Mouse (Mus musculus): ENCODE measurements at regions not wholly inside any gene's neighbourhood (a gene's known extent, or its start where the extent isn't known, plus 50 kb on each side); places are given as distances from the start of the nearest gene placed in this dataset.

DNA sequence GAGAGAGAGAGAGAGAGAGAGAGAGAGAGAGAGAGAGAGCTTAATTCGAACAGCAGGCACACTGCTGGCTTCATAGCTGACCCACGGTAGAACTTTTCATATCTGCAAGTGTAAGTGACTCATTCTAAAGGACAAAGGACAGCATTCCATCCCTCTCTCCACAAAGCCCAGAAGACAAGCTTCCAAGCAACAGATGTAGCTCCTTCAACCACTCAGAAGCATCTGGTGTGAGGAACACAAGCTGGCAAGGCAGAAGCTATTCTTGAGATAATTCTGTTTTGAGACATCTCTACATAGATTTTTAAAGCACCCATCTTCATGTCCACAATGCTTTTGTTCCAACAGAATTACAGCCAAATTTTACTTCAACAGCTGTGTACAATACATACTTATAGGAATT, 294.2 kb upstream of the Gria1 start:
- no peak for DNase-seq (ENCODE audit: low spot score)

DNA sequence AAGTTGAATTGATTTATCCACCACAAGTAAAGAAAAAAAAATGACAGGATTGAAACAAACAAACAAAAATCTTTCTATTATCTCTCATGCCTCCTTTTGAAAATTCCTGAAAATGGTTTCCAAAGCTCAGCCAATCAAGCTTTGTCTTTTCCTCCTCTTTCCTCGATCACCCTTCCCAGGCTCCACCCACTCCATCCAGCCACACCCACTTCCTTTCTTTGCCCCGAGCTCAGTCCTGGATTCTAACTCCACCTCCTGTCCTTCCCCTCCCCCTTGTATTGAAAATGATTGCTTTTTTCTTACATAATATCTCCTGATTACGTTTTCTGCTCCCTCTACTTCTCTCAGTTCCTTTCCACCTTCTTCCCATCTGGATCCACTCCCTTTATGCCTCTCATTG, 286.0 kb upstream of the Gria1 start:
- no peak for DNase-seq (ENCODE audit: low spot score)

DNA sequence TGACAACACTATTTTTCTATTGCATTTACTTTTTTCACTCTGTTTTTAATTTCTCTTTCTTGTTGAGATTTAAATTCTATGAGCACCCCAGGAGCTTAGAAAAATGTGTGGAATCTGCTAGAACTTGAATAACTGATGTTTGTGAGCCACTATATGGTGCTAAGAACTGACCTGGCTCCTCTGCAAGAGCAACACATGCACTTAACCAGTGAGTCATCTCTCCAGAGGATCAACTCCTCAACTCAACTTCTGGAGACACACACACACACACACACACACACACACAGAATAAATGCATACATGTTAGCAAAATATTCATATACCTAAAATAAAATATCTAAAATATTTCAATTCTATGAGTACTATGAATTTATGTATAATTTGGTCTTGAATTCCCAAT, 285.0 kb upstream of the Gria1 start:
- no peak for DNase-seq (ENCODE audit: low spot score)

DNA sequence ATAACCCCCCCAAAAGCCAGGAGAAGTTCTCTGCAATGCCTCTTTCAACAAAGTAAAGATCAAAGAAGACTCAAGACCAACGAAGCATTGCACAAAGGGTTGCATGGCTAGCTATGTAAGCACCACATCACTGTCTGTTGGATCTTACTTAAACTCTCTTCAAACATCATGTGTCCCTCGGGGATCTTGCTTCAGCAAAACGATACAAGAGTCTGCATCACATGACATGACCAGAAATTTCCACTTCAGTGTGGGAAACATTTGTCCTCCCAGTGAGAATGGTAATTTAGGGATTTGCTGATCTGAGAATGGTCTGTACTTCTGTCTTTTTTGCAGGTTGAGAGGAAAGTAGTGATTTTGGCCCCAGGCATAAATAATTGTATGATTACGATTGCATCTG, 283.6 kb upstream of the Gria1 start:
- no peak for DNase-seq (ENCODE audit: low spot score)

DNA sequence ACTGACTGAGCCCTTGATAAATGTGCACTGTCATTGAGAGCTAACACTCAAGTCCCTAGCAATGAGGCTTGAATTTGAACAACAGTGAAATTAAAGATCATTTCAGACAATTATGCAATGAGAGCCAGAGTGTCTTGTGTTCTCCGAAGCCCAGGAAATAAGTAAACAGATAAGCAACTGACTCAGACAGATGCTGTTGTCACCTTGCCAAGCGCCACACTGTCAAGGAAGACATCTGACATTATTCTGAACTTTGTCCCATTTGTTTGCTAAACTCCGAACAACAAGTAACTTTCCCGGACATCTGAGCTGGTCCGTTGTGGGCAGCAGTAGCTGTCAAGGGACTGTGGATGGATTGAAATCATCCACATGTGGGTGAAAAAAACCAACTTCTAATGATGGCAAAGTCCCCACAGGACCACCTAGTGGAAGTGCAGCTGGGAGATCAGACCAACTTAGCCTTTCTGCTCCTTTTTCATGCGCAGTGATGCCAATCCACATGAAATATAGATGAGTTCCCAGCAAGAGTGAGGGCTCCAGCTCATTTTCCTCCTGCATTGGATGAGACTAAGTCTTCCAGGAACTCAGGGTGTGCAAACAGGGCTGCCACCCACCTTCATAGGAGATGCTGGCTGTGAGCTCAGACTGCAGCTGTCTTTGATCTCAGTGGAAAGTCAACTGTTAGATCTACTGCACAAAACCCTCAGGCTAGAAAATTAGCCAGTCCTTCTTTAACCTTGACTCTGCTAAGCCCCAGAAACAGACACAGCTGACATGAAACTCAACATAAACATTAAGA, 282.8 kb upstream of the Gria1 start:
- no peak for DNase-seq (ENCODE audit: low spot score)

DNA sequence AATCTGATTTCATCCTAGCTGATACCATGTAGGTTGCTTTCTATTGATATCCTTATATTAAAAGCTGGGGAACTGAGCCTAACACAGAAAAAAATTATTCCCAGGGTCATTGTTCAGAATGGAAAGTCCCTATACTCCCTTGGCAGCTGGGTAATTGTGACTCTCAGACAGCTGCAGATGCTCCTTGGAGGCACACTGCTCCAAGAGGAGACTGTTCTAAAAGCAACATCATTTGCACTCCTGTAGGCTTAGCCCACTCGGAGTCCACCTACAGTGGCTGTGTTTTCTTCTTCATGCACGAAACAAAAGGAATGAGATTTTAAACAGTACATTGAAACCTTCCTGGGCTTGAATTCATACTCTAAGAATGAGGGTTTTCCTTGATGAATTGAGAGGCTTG, 269.3 kb upstream of the Gria1 start:
- no peak for DNase-seq (ENCODE audit: low spot score)

DNA sequence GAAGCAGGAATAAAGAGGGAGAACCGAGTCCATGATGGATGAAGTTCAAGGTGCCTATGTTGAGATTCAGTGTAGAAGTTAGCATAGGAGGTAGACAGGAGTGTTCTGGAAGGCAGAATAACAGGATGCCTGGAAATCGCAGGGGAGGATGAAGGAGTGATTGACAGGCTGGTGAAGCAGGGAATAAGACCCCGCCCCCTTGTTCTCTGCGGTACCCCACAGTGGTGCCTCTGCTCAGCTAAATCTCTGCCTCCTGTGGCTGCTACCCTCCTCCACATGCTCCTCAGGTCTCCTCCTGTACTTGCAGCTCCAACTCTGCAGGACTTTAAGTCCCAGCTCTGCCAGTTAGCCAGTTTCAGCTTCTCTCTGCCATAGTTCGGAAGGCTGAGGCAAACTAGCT, 261.2 kb upstream of the Gria1 start:
- DNase-seq (ENCODE audit: low spot score): no peak

DNA sequence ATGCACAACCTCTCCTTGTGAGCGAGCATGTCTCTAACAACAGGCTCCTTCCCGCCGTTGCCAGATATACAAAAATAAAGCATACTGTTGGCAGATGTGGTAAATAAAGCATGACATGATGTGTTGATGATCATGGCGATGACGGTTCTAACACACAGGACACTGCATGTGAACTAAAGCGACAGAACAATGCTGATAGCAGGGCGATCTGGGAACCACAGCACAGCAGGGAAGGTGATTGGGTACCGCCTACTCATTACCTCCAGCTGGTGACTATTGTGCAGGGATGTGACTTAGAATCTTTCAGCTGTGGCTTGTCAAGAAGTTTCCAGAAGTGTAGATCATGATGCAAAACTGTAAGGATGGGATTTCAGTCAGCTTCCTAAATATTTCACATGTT, 260.5 kb upstream of the Gria1 start:
- no peak for DNase-seq (ENCODE audit: low spot score)

DNA sequence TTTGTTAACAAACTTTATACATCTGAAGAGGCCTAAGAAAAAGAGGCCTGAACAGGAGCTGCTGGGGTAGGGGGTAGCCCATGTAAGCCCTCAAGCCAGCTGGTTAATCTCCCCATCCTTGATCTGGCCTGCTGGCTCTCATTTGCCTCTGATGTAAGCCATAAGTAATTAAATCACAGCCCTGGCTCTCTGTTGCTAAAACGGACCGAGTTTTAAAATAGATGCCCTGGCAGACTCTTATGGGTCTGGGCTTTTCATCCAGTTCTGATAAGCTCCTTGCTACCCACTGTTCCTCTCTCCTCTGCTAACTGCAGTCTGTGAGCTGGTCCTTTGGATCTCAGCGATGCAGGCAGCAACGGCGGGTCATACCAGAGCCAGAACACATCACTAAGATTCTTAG, 259.3 kb upstream of the Gria1 start:
- DNase-seq (ENCODE audit: low spot score): no peak

DNA sequence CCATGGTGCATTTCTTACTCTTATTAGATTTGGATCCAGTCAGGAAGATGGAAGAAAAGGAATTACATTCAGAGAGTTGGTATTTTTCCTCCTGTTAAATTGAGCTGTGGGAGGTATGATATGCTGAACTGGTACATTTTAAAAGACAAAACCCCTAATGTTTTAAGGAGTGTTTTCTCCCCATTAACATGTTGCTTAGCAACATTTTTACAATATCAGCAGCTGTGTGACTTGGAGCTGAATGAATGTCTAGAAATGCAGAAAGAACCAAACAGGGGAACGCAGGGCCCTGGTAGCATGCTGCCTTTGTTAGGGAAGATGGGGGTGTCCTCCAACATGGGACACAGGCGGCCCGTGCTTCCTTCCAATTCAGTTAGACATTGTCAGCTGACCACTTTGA, 257.5 kb upstream of the Gria1 start:
- DNase-seq (ENCODE audit: low spot score): no peak

DNA sequence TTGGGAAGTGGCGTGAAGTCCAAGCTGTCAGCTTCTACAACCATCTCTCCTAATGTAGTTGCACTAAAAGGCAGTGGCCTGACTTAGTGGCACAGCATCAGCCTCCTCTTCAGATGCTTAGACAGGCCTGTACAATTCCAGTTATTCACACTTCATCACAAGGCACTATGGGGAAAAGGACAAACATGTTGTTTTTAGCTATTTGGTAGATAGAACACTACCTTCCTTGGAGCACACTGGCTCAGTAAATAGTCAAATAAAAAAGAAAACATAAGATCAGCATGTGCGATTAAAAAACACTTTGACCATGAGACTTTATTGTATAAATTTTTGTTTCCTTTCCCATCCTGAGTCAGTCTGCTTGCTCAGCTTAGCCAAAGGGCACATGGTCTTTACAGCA, 250.7 kb upstream of the Gria1 start:
- no peak for DNase-seq (ENCODE audit: low spot score)

DNA sequence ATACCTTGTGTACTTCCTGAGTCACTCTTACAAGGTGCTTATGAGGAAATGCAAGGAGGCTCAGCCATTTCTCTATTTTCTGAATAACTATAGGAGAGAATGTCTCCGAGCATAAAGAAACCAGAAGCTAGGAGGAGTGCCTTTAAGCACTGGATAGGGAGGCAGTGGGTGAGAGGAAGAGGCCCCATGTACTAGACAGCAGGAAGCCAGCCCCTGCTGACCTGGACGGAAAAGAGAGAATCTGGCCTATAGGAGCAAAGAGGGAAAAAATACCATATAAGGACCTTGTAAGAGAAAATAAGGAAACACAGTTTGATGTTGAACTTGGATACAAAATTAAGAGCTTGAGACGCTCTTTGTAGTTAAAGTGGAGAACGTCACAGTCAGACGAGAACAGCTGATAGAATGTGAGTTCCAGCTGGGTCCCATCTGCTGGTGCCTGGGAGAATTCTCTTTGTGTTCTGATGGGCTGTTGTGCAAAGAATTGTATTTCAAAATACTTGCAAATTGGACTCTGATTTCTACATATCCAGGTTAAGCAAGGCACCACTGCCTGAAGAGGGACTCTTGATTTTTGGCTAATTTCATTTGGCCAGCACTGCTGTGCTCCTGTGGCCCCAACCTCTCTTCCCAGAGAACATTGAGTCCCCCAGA, 248.6 kb upstream of the Gria1 start:
- no peak for DNase-seq (ENCODE audit: low spot score)

DNA sequence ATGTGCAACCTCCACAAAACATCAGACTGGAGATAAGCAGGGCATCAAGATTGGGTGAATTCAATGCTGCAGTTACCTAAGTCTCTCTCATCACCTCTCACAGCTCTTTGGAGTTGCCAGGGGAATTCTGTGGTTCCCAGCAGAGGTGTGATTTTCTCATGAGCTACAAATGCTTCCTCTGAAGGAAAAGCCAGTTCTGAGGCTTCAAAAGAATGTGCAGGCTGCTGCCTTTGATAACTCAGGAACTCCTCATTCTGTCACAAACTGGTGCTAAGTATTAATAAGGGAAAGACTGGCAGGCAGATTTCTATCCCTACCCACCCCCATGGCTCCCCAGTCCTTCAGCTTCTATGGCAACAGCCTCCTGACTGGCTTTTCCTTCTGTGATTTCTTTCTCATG, 243.8 kb upstream of the Gria1 start:
- DNase-seq (ENCODE audit: low spot score): no peak

DNA sequence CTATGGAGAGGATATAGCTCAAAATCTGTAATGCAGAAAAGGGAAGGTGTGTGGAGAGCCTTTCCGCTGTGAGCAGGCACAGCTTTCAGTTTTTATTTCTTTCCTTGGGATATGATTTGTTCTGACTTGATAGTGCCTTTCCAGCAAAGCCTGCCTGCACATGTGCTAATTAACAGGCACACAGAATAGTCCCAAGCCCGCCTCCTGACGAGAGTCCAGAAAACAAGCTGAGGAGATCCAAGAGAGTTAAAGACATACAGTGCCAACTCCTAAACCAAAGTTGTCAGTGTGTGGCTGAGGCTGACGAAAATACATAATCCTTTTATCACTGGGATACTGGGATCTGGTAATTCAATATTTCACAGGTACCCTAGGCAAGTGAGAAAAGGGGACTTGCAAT, 224.8 kb upstream of the Gria1 start:
- no peak for DNase-seq (ENCODE audit: low spot score)

DNA sequence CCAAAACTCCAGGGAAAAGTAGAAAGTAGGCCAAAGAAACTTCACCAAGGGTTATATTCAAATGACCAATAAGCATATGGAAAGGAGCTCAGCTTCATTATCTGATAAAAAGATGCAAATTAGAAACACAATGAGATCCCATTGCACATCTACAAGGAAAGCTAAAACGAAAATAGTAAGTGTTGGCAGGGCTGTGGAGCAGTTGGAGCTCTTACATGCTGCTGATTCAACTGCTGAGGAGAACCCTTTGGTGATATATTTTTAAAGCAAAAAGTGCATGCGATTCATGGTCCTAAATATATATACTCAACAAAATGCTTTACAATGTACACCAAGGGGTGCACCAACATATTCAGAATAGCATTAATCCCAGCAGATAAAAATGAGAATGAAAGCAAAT, 218.5 kb upstream of the Gria1 start:
- no peak for DNase-seq (ENCODE audit: low spot score)

DNA sequence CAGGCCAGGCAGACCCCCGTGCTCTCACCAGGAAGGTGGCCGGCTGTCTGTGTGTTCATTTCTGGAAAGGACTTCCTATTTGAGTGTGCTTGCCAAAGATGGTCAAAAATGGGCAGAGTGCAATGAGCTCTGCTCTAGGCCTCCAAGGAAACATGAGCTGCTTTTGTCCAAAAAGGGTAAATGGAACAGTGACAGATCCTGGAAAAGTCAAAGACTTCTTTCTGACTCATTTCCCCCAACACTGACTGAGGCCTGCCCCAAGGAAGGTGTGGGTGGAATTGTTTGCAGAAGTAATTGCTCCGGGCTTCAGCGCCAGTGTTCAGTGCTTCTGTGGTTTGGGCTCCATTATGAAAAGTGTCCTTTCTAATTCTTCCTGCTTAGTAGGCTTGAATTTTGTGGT, 203.9 kb upstream of the Gria1 start:
- no peak for DNase-seq (ENCODE audit: low spot score)

DNA sequence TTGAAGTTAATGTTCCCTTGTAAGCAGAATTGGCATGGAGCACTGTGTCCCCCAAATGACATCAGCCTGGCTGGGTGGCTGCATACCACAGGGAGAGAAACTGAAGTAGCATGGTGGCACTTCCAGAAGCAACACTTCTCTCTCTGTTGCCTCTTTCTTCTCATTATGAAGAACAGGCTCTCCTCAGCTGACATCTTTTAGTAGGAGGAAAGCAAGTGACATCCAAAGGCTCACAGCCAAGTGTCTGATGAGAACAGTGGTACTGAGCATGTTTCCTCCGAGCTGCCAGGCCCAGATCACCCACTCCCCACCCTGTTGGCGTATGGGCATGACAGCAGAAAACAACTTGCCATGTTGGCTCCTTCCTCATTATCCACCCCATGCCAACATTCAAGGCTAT, 201.0 kb upstream of the Gria1 start:
- no peak for DNase-seq (ENCODE audit: low spot score)

DNA sequence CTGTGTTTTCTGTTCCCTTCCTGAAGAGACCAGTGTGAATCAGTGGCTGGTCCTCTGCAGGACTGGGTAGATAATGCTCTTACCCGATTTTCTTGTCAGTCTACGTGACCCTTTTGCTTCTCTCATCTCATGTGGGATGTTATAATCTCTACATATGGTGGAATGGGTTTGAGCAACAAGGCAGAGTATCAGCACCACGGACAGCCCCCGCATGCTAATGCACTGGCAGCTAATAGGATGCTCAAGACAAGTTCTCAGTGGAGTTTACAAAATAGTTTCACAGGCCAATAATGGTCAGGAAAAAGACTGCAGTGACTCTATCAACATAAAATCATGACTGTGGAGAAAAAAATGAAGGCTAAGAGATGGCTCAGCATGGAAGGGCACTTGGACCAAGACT, 199.1 kb upstream of the Gria1 start:
- DNase-seq (ENCODE audit: low spot score): no peak

DNA sequence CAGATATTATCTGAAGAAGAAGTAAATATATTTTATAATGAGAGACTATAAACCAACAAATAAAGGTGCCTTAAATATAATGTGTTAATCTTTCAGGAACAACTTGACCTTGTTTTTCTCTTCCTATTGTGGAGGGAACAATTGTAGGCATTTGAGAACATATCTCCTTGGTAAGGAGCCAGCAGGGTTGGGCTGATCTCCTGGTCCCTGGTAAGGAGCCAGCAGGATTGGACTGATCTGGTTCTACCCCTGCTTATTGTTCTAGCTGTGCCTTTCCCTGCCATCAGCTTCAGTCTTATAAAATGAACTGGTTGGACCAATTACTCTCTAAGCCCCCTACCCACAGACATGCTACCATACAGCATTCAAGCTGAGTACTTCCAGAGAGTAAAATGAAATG, 187.7 kb upstream of the Gria1 start:
- DNase-seq (ENCODE audit: low spot score): no peak

DNA sequence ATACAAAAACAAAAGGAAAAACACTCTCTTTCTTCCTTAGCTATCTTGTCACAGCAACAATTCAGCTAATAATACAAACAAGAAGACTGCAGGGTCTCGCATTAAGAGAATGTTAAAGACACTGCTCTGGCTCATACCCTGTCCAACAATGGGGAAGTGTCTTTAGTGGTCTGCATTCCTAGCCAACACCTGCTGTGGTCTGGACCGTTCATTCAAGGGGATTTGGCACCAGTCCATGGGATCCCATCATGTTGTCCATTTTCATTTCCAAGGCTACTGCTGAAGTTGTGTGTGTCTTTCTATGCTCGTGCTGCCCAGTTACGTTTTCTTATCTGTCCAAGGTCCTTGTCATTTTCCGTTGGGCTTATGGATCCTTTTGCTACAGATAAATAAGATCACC, 183.7 kb upstream of the Gria1 start:
- DNase-seq (ENCODE audit: low spot score): no peak

DNA sequence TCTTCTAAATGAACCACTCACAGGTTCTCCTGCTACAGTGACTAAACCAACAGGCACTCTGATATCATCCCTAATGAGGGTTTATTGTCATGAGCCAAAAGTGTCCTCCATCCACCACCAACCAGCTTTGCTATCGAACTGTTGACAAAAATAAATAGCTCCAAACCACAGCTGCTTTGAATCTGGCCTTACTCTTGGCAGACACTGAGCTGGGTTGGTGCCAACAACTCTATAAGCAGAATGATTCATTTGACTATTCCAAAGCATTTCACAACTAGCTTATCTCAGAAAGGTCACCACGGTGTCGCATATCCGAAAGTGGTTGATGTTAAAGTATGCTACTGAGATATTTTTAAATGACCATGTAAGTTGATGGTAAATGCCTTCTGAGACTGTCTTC, 148.5 kb upstream of the Gria1 start:
- DNase-seq (ENCODE audit: low spot score): peak; percentile 3

DNA sequence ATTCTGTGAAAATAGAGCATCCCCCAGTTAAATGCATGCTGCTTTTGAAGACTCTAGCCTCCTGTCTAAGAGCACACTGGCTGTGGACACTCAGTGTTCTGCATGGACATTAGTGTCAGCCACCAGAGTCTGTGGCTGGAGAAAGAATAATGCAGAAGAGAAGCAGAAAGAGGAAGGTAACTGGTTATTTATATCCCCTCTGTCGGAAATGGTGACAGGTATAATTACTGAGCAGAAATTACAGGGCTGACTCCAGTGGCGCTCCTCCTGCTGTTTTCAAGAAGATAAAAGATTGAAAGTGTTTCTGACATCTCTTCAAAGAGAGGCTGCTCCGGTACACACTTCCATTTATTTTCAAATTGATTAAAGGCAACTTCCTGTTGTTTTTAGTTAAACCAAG, 139.5 kb upstream of the Gria1 start:
- DNase-seq (ENCODE audit: low spot score): no peak

DNA sequence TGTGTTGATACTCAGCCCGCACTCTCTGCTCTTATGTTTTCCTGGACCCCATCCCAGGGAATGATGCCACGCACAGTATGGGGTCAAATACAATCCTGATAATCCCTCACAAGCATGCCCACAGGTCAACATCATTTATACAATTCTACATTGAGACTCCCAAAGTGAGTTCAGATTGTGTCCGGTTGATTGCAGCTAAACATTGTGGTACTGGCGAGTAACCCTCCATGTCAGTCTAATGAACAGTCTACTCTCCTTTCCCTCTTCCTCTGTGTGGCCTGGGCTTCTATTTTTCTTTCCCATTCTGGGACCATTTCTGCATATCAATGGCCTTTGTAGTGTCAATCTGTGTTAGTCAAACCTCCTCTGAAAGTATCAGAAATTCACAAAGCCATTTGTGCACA, 112.6 kb upstream of the Gria1 start:
- no peak for DNase-seq (ENCODE audit: low spot score)

DNA sequence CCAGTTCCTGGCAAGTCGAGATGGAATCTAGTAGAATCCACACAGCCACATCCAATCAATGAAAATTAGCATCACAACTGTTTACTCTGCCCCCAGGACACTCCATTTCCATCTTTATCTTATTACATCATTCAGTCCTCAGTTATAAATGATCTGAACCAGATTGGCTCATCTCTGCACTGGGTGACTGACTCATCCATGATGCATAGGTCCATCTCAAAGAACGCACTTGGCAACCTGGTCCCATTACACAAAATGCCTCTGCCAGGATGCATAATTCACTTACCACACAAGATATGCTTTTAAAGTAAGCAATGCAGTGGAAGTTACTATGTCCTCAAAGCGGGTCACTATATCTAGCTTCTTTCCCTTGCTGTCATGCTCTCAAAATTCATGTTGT, 110.0 kb upstream of the Gria1 start:
- no peak for DNase-seq (ENCODE audit: low spot score)
